Mouse (Mus musculus) spleen, adult 2 months (tissue): Measurements from ENCODE around the gene Frmd8. TPM values are rescaled to one million over a fixed set of nuclear protein-coding genes. Genes with fewer than 3 reads are reported as not detected.

Source experiments
- DNase-seq, 2 experiments: peaks; one replicate each; pipeline versions ENCODE4 v3.0.0 to v3.0.0-alpha.2; 2012 to 2021; ENCODE audit warnings: low spot score in 2 of 2, low read depth in 1 of 2
- H3K27ac ChIP-seq: fragments of 200-500 bp; 2 replicates; pipeline ENCODE4 v1.5.1; 2012; ENCODE audit warnings: low read length, inconsistent platforms; ENCODE audit not compliant: insufficient read depth
- H3K27me3 ChIP-seq: fragments of 200-500 bp; 2 replicates; pipeline ENCODE4 v1.6.1; 2012; ENCODE audit warnings: mild to moderate bottlenecking, moderate library complexity, low read length, inconsistent platforms; ENCODE audit not compliant: control insufficient read depth, insufficient read depth
- H3K36me3 ChIP-seq: fragments of 200-500 bp; 2 replicates; pipeline ENCODE4 v1.6.1; 2012; ENCODE audit warnings: mild to moderate bottlenecking, low read length, inconsistent platforms; ENCODE audit not compliant: control insufficient read depth, insufficient read depth
- H3K4me1 ChIP-seq: fragments of 200-500 bp; 2 replicates; pipeline ENCODE4 v1.6.1; 2011; ENCODE audit warnings: inconsistent platforms; ENCODE audit not compliant: control insufficient read depth, insufficient read depth, insufficient read length
- H3K4me3 ChIP-seq: fragments of 200-500 bp; 2 replicates; pipeline ENCODE4 v1.5.1; 2011; ENCODE audit warnings: mild to moderate bottlenecking, inconsistent platforms; ENCODE audit not compliant: insufficient read depth, insufficient read length; ENCODE audit errors: extremely low read depth
- CTCF ChIP-seq: fragments of 200-500 bp; IDR thresholded peaks from 2 replicates; pipeline ENCODE4 v1.5.1; 2011; ENCODE audit warnings: mild to moderate bottlenecking, inconsistent platforms; ENCODE audit not compliant: insufficient read depth, insufficient read length, insufficient replicate concordance; ENCODE audit errors: extremely low read depth
- POLR2A ChIP-seq: fragments of 200-500 bp; IDR thresholded peaks from 2 replicates; pipeline ENCODE4 v1.6.1; 2011; ENCODE audit warnings: low read depth, low read length, inconsistent platforms
- WGBS: fragments of 180-500 bp; shearing (Covaris S2); methylation state at CpG from one replicate; pipeline ENCODE4 v1.1.7; 2018; 5-methylcytosine and 5-hydroxymethylcytosine counted together
- polyA plus RNA-seq: library from polyadenylated mRNA; depleted of rRNA; stranded (reverse); fragments of >200 nt; gene quantifications from 2 replicates; pipeline ENCODE4 v1.2.3, GENCODE M21; 2012

The Frmd8 gene
- polyA plus RNA-seq, 1 experiment, result 42.3 TPM

GRCm38 (mm10) chr19:5893282-5894001 is 18.4 kb upstream of the Frmd8 start:
- Histone ChIP-seq H3K27me3 (no peaks in the 10 kb centered on the region), H3K27ac (no peak overlapping the region; the same call in 1 of the 2 replicates), H3K4me1 (peaks cover 3% of the 10 kb centered on the region; the same call in 1 of the 2 replicates), H3K4me3 (peak overlapping the region; percentile 69), H3K36me3 (peaks cover 6% of the 10 kb centered on the region)
- 10% methylated on average over 30 of the region's 31 CpGs for WGBS
- DNase-seq, result no peak
- TF ChIP-seq POLR2A (no peak), CTCF (no peak)

DNA sequence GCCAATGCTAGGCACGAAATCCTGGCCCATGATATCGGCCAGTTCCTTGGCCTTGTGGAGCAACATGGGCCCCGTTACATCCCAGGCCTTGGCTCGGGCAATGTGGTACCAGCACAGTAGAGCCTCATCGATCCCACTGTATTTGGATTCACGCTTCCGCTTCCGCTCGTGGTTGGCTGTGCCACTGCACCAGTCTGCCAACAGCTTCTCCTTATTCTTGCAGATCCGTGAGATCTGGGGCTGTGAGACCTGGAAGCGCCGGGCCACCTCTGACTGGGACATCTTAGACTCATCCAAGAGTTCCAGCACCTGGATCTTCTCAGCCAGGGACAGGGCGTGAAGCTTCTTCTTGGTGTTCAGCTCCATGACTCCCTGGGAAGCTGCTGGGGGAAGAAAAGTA is 17.7 kb upstream of the Frmd8 start:
- peaks cover 6% of the 10 kb centered on the region for H3K36me3 ChIP-seq
- whole genome bisulfite sequencing, result 97% methylated on average over 13 of the region's 13 CpGs

GRCm38 (mm10) chr19:5892262-5892661 is 17.2 kb upstream of the Frmd8 start:
- Histone ChIP-seq H3K36me3 (peaks cover 4% of the 10 kb centered on the region), H3K4me3 (no peak overlapping the region), H3K4me1 (peaks cover 3% of the 10 kb centered on the region; the same call in 1 of the 2 replicates), H3K27ac (no peak overlapping the region), H3K27me3 (no peaks in the 10 kb centered on the region)
- TF ChIP-seq CTCF (no peak), POLR2A (no peak)
- WGBS, result 96% methylated on average over 7 of the region's 7 CpGs
- no peak for DNase-seq

More for the DNA sequence above, 17.7 kb upstream of the Frmd8 start:
- Histone ChIP-seq H3K27ac (no peak overlapping the region), H3K4me3 (no peak overlapping the region), H3K27me3 (no peaks in the 10 kb centered on the region), H3K4me1 (peaks cover 3% of the 10 kb centered on the region; the same call in 1 of the 2 replicates)
- DNase-seq, result no peak
- TF ChIP-seq CTCF (no peak), POLR2A (no peak)

DNA sequence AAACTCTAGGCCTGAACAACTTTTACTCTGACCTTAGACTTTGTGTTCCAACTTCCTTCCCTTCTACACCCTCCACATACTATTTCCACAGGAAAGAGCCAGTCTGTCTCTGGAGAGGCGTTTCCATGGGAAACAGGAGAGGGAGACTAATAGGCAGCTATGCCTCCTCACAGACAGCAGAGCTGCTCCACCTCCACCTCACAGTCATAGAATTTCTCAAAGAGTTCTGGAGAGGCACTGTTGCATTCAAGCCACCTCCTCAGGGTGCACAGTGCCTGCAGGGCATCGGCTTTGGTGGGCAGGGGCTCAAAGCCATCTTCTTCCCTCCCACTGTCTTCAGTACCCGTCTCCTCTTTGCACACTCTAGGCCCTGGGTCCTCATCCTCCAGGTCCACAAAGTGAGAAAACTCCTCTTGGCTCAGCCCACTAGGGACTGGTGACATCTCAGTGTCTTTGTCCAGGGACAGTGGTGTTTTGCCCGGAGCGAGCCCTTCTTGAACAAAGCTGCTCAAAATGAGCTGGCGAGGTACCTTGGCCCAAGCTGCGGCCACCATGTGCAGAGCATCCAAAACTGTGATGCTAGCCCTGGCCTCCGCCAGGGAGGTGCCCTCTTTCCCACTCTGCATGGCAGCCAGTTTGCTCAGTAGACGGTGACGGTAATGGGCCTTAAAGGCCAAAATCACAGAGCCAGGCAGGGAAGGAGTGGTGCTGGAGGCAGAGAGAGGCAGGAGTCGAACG is 16.6 kb upstream of the Frmd8 start:
- DNase-seq, result no peak
- Histone ChIP-seq H3K27me3 (no peaks in the 10 kb centered on the region), H3K4me1 (peaks cover 3% of the 10 kb centered on the region; the same call in 1 of the 2 replicates), H3K4me3 (no peak overlapping the region), H3K36me3 (peaks cover 3% of the 10 kb centered on the region), H3K27ac (no peak overlapping the region)
- no peak for TF ChIP-seq CTCF
- TF ChIP-seq POLR2A, result no peak
- WGBS, result 93% methylated on average over 12 of the region's 12 CpGs

GRCm38 (mm10) chr19:5889211-5889610 is 14.1 kb upstream of the Frmd8 start:
- Histone ChIP-seq H3K4me1 (peaks cover 3% of the 10 kb centered on the region; the same call in 1 of the 2 replicates), H3K4me3 (no peak overlapping the region), H3K36me3 (peaks cover 7% of the 10 kb centered on the region; the same call in 1 of the 2 replicates), H3K27me3 (no peaks in the 10 kb centered on the region), H3K27ac (no peak overlapping the region)
- 91% methylated on average over 4 of the region's 4 CpGs for WGBS
- TF ChIP-seq POLR2A (no peak), CTCF (no peak)
- no peak for DNase-seq

GRCm38 (mm10) chr19:5887234-5887815 is 12.3 kb upstream of the Frmd8 start:
- WGBS, result 53% methylated on average over 3 of the region's 3 CpGs
- H3K4me3 ChIP-seq, result no peak overlapping the region
- peaks cover 12% of the 10 kb centered on the region; the same call in 1 of the 2 replicates for H3K36me3 ChIP-seq
- no peaks in the 10 kb centered on the region for H3K27me3 ChIP-seq
- no peak overlapping the region for H3K27ac ChIP-seq
- TF ChIP-seq CTCF, result no peak
- no peak for TF ChIP-seq POLR2A
- DNase-seq, result no peak
- no peaks in the 10 kb centered on the region for H3K4me1 ChIP-seq
